Mouse (Mus musculus) cerebellum, adult 2 months (tissue): ENCODE data around the gene Rheb.

ENCODE experiments used
- CTCF ChIP-seq: fragments of 200-500 bp; IDR thresholded peaks from 2 replicates; pipeline ENCODE4 v1.5.1; 2011; ENCODE audit warnings: low read depth, mild to moderate bottlenecking, control low read depth, low read length, moderate library complexity, borderline replicate concordance; ENCODE audit not compliant: insufficient read depth
- POLR2A ChIP-seq: fragments of 200-500 bp; IDR thresholded peaks from 2 replicates; pipeline ENCODE4 v1.6.1; 2011; ENCODE audit warnings: low read length, control low read depth, borderline replicate concordance; ENCODE audit not compliant: insufficient read depth

- TF ChIP-seq CTCF: no peak
- no peak for TF ChIP-seq POLR2A
These were observed 21.4 kb upstream of the Rheb start for GRCm38 (mm10) chr5:24863804-24864203.
